Mouse (Mus musculus) liver, embryonic 14.5 days (tissue): ENCODE results near the gene Iqce. TPM values are rescaled to one million over a fixed set of nuclear protein-coding genes. Genes with fewer than 3 reads are reported as not detected.

Experiments used
- ATAC-seq: fragments of 200-750 bp; cut with Nextera tagmentation; 2 replicates; pipeline ENCODE4 v1.8.0; 2017; ENCODE audit warnings: moderate number of reproducible peaks, mild to moderate bottlenecking, moderate library complexity; ENCODE audit not compliant: insufficient read depth
- DNase-seq, 3 experiments: peaks; one replicate each; pipeline ENCODE4 v3.0.0-alpha.2; 2012 to 2013; ENCODE audit warnings: low read depth in 3 of 3, low spot score in 3 of 3
- H3K27ac ChIP-seq: fragments of 300-500 bp; sonication (generic); 2 replicates; pipeline ENCODE4 v1.5.1; 2014; ENCODE audit warnings: moderate library complexity, mild to moderate bottlenecking, control low read depth, inconsistent platforms
- H3K27me3 ChIP-seq: fragments of 300-500 bp; sonication (generic); 2 replicates; pipeline ENCODE4 v1.6.1; 2014; ENCODE audit warnings: mild to moderate bottlenecking, low read length, moderate library complexity; ENCODE audit not compliant: control insufficient read depth, insufficient read depth
- H3K36me3 ChIP-seq: fragments of 300-500 bp; sonication (generic); replicated peaks from 2 replicates; pipeline ENCODE4 v1.6.1; 2014; ENCODE audit warnings: low read depth; ENCODE audit not compliant: control insufficient read depth, insufficient read depth
- H3K4me1 ChIP-seq, 2 experiments: fragments of 200-500 bp in 1 of 2; fragments of 300-500 bp in 1 of 2; sonication (generic) in 1 of 2; replicated peaks; 2 replicates each; pipeline ENCODE4 v1.6.1; 2012 to 2014; ENCODE audit warnings: antibody characterized with exemption in 1 of 2, inconsistent platforms in 1 of 2, low read length in 1 of 2; ENCODE audit not compliant: control insufficient read depth in 2 of 2, insufficient read depth in 2 of 2
- H3K4me2 ChIP-seq: fragments of 300-500 bp; sonication (generic); 2 replicates; pipeline ENCODE4 v1.6.1; 2014; ENCODE audit warnings: low read depth, mild to moderate bottlenecking, control low read depth, moderate library complexity
- H3K4me3 ChIP-seq, 2 experiments: fragments of 200-500 bp in 1 of 2; fragments of 300-500 bp in 1 of 2; sonication (generic) in 1 of 2; 2 replicates each; pipeline ENCODE4 v1.5.1; 2012 to 2014; ENCODE audit warnings: low read depth in 2 of 2, low read length in 2 of 2, mild to moderate bottlenecking in 2 of 2, control low read depth in 1 of 2, inconsistent platforms in 1 of 2, moderate library complexity in 1 of 2; ENCODE audit not compliant: insufficient read depth in 1 of 2
- H3K9ac ChIP-seq: fragments of 300-500 bp; sonication (generic); replicated peaks from 2 replicates; pipeline ENCODE4 v1.6.1; 2014; ENCODE audit warnings: mild to moderate bottlenecking, control low read depth, moderate library complexity
- H3K9me3 ChIP-seq: fragments of 300-500 bp; sonication (generic); 2 replicates; pipeline ENCODE4 v1.6.1; 2016; ENCODE audit warnings: low read length, mixed read lengths; ENCODE audit not compliant: control insufficient read depth
- CTCF ChIP-seq: IDR thresholded peaks from 2 replicates; pipeline ENCODE4 v1.5.1; 2016; ENCODE audit warnings: antibody characterized with exemption, low read depth, control low read depth
- EP300 ChIP-seq: IDR thresholded peaks from 2 replicates; pipeline ENCODE4 v1.6.1; 2016; ENCODE audit warnings: antibody characterized with exemption, low read depth
- WGBS: fragments of 180-500 bp; shearing (Covaris S2); extraction: QIAGEN DNeasy Blood & Tissue Kit; methylation state at CpG from one replicate; pipeline ENCODE4 v1.1.7; 2014; ENCODE audit not compliant: insufficient replicate concordance; 5-methylcytosine and 5-hydroxymethylcytosine counted together
- polyA plus RNA-seq, 2 experiments: library from polyadenylated mRNA; depleted of rRNA in 1 of 2; stranded (reverse) in 1 of 2; unstranded in 1 of 2; fragments of >200 nt; fragmentation: Nextera tagmentation in 1 of 2; extraction: Ambion mirVana in 1 of 2; gene quantifications; 2 replicates each; pipeline versions ENCODE4 v1.2.1 to v1.2.3; 2012 to 2014

The Iqce gene
- polyA plus RNA-seq, 2 experiments: 3.4 to 3.8 TPM

DNA sequence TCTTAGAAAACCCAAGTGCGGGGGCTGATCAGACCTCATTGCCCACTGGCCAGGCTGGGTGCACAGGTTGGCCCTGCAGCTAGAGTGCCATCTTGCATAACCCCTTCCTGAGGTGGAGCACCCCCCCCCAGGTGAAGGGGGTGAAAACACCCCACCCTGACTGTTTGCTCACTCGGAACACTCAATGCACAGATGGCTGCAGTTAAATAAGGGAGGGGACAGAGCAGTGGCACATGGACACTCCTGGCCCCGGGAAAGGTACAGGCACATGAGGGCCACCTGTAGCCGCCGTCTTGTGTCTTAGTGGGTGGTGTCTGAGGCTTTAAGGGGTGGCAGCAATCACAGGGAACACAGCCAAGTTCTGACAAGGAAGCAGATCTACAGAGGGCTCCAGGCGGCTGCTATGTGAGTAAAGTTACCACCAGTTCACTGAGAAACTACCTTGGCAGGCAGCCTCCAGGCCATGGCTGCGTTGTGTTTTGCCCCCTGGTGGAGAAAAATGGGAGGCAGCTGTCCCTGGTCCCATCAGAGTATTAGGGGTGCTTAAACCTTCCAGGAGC is 38.5 kb downstream of the Iqce start:
- Histone ChIP-seq H3K27ac (no peak overlapping the region), H3K4me2 (no peak overlapping the region), H3K4me1 (peaks cover 0 to 1% of the 10 kb centered on the region in 2 experiments; a peak in 1 of 4 replicates), H3K9ac (no peak overlapping the region), H3K9me3 (peaks cover 1% of the 10 kb centered on the region; the same call in 1 of the 2 replicates), H3K36me3 (no peaks in the 10 kb centered on the region), H3K27me3 (no peaks in the 10 kb centered on the region; the same call in 1 of the 2 replicates), H3K4me3 (no peak overlapping the region)
- 43% methylated on average over 7 of the region's 7 CpGs for WGBS
- DNase-seq: no peak
- no peak for TF ChIP-seq EP300
- TF ChIP-seq CTCF: peak; percentile 85
- no peak; the same call in 1 of the 2 replicates for ATAC-seq

GRCm38 (mm10) chr5:140662741-140663592 is 39.2 kb downstream of the Iqce start:
- H3K9ac ChIP-seq: no peak overlapping the region
- no peak for TF ChIP-seq EP300
- TF ChIP-seq CTCF: no peak
- no peak overlapping the region for H3K4me3 ChIP-seq
- DNase-seq (no peak), ATAC-seq (peak; percentile 34; the same call in 1 of the 2 replicates)
- H3K27ac ChIP-seq: no peak overlapping the region
- no peaks in the 10 kb centered on the region for H3K36me3 ChIP-seq
- WGBS: 44% methylated on average over 17 of the region's 17 CpGs
- no peak overlapping the region for H3K4me2 ChIP-seq
- peaks cover 0 to 1% of the 10 kb centered on the region in 2 experiments; a peak in 1 of 4 replicates for H3K4me1 ChIP-seq
- H3K27me3 ChIP-seq: no peaks in the 10 kb centered on the region; the same call in 1 of the 2 replicates
- H3K9me3 ChIP-seq: no peaks in the 10 kb centered on the region

GRCm38 (mm10) chr5:140661875-140662643 is 40.1 kb downstream of the Iqce start:
- Histone ChIP-seq H3K4me3 (no peak overlapping the region), H3K9ac (no peak overlapping the region), H3K4me1 (peaks cover 0 to 1% of the 10 kb centered on the region in 2 experiments; a peak in 1 of 4 replicates), H3K9me3 (no peaks in the 10 kb centered on the region), H3K27me3 (no peaks in the 10 kb centered on the region; the same call in 1 of the 2 replicates), H3K27ac (no peak overlapping the region), H3K4me2 (no peak overlapping the region), H3K36me3 (no peaks in the 10 kb centered on the region)
- DNase-seq: no peak
- no peak for TF ChIP-seq EP300
- no peak for TF ChIP-seq CTCF
- 49% methylated on average over 12 of the region's 12 CpGs for WGBS
- no peak for ATAC-seq

- Histone ChIP-seq H3K27ac (no peak overlapping the region), H3K27me3 (no peaks in the 10 kb centered on the region; the same call in 1 of the 2 replicates), H3K4me1 (peaks cover 0 to 1% of the 10 kb centered on the region in 2 experiments; a peak in 1 of 4 replicates), H3K9ac (no peak overlapping the region), H3K9me3 (no peaks in the 10 kb centered on the region), H3K4me3 (no peak overlapping the region), H3K4me2 (no peak overlapping the region), H3K36me3 (no peaks in the 10 kb centered on the region)
- WGBS: 71% methylated on average over 8 of the region's 8 CpGs
- TF ChIP-seq EP300: no peak
- no peak for TF ChIP-seq CTCF
- no peak for ATAC-seq
- no peak for DNase-seq
Measured at GRCm38 (mm10) chr5:140661427-140661826, 40.8 kb downstream of the Iqce start.
